Mouse (Mus musculus): ENCODE results near the gene Srek1. TPM values are rescaled to one million over a fixed set of nuclear protein-coding genes. Genes with fewer than 3 reads are reported as not detected.

Srek1 gene
- total RNA-seq, 2 experiments from 2014 or later = 61.4 to 76.9 TPM

DNA sequence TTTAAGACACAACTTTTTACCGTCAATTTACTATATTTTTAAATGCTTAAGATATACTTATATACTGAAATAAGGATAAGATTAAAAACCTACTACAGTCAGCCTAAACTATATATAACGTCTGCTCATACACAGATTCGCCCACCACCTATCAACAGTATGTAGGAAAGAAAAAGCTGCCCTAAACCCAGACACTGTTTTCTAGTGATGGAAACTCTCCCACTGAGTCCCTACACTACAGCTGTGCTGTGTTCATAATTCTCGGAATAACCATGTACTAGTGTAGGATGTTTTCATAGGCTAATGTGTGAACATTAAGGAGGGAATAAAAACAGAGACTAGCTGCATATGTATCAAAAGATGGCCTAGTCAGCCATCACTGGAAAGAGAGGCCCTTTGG lies 29.2 kb downstream of the Srek1 start:
- intact Hi-C loops (cut with DNase I) = no loop called here
- DNase-seq (ENCODE audit: low spot score in 2 of 2) = peak in 1 of 2 experiments; percentile 65

DNA sequence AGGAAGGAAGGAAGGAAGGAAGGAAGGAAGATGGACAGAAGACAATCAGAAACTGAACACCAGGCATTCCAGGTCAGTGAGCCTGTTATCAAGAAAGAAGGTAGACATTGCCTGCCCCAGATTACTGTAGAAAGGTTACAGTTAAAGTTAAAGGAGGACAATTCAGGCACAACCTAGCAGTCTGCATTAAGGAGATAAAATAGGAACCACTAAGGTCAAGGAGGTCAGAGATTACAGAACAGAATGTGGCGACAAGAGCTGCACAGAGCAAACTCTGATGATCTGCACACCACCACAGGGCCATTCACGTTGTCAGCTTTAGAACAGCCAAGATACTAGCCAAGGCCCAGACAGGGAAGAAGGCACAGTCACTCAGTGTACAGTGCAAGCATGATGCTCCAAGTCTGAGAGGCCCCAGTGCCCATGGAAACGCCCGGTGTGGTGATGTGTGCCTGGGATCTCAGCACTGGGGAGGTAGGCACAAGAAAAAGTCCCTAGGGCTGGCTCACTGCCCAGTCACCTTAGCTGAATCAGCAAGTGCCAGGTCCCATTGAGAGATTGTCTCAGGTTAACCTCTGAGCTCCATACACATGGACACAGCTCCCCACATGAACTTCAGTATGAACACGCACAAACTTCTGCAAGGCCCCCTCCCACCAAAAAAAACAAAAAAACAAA lies 38.9 kb downstream of the Srek1 start:
- no peak for DNase-seq (ENCODE audit: low spot score in 2 of 2)
- intact Hi-C loops (cut with DNase I) = no loop called here

DNA sequence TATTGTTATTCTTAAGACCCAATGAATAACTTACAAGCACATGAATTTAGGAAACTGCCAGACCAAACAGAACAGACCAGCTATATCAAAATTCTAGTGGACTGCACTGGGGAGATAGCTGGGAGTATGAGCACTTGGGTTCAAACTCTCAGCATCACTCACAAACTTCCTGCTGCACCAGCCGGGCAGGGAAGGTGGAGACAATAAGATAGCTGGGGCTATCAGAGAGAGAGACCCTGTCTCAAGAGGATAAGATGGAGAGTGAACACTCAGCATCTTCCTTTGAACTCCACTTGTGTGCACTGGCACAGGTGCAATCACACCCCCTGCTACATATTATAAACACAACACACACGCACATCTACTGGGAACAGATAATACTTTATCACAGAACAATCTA lies 47.5 kb downstream of the Srek1 start:
- intact Hi-C loops (cut with DNase I) = no loop called here
- no peak for DNase-seq (ENCODE audit: low spot score in 2 of 2)

DNA sequence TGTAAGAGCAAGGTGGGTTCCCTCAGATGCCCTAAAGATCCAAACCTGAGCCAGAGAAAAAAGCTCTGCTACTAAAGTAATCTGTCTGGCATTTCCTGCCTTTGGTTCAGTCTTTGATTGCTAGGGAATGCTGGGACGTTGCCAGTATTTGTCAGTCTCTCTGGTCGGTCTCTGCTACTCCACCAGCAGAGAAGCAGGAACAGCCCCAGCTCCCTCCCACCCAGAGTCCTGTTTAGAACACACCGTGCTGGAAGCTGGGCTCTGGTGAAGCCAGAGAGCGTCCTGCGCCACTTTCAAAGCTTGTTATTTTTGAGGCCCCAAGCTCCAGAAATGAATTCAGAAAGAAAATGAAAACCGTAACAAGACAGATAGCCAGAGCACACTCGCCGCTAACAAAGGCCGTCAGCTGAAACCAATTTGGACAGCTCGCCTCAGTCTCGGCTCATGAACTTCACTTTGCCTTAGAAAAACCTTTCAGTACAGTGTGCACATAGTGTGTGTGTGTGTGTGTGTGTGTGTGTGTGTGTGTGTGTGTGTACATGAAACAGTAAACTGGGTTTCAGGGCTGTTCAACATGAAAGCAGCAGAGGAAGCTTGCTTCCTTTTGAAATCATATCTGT lies 62.9 kb downstream of the Srek1 start:
- DNase-seq (ENCODE audit: low spot score in 2 of 2) = peak; percentile 33 to 59
- intact Hi-C loops (cut with DNase I) = loop anchor here (2.0 kb wide), 1 partner anchor 13 kb away; no protein-coding TSS in a partner anchor

DNA sequence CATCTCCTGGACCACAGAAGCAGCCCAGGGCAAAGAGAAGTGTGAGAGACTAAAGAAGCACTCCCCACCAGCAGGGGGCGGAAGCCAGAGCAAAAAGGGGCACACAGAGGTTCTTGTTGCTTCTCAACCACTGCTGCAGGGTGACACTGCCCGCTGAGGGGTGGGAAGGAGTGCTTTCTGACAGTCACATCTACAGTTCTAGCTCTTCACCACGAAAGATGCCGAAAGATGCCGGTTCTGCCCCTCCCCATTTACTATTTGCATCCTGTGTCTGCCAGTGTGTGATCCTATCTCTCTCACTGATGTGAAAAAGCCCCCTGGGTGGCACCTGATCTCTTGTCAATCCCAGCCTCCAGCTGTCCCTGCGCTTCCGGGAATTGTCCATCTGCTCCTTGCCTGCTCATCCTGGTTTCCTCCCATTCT lies 64.0 kb downstream of the Srek1 start:
- intact Hi-C loops (cut with DNase I) = loop anchor here (2.0 kb wide), 1 partner anchor 14 kb away; no protein-coding TSS in a partner anchor
- DNase-seq (ENCODE audit: low spot score in 2 of 2) = no peak

DNA sequence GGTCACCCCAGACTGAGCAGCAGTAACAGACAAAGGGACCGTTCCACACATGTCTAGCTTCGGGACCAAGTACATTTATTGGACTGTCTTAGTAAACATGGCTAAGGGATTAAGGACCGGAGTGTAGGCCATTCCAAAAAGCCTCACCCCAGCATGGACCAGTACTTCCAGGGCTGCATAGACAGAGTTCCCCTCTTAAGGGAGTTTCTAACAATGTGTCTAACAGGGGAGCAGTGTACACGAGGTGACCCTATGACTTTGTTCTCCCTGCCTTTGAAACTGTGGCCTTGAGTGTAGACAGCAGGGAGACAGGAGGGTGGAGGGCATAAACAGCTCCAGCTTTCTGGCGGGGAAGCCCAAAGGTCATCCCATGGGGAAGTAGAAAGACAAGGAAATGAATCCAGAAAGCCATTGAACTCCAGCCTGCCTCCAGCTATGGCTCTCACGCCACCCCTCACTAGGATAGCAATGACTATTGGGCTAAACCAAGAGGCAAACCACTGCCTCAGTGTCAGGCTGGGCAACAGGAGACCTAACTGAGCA lies 68.9 kb downstream of the Srek1 start:
- intact Hi-C loops (cut with DNase I) = no loop called here
- no peak for DNase-seq (ENCODE audit: low spot score in 2 of 2)

DNA sequence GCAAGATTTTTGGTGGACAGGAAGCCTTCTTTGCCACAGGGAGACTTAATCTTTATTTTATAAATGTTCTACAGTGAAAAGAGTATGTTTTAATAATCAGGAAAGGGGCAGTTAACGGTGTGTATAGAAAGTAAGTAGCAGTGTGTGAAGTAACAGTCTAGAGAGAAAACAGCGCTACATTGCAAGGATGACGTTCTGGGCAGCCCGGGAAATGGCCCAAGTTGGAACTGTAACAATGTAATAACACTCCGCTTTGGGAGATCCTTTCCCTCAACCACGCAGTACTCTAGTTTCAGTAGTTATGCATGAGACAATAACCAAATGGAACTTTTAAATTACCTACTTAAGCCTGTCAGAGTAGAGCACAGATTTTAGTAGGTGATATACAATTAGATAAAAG lies 70.6 kb downstream of the Srek1 start:
- peak in 1 of 2 experiments; percentile 31 for DNase-seq (ENCODE audit: low spot score in 2 of 2)
- intact Hi-C loops (cut with DNase I) = loop anchor here (2.0 kb wide), 1 partner anchor 77 kb away; no protein-coding TSS in a partner anchor

DNA sequence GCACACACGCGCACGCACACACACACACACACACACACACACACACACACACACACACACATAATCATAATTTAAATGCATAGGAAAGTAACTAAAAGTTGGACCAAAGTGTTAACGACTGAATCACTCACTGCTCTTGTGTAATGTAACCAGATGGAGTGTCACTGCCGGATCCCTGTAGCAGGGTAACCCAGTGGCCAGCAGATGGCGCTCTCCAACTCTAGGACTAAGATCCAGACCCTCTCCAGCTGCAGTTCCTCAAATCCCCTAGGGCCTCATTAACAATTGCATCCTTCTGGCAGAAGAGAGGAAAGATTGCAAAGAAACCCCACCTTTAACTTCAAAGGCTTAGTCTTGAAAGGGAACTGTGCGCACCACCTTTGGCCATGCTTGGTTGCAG lies 71.0 kb downstream of the Srek1 start:
- intact Hi-C loops (cut with DNase I) = loop anchor here (2.0 kb wide), 1 partner anchor 77 kb away; no protein-coding TSS in a partner anchor

DNA sequence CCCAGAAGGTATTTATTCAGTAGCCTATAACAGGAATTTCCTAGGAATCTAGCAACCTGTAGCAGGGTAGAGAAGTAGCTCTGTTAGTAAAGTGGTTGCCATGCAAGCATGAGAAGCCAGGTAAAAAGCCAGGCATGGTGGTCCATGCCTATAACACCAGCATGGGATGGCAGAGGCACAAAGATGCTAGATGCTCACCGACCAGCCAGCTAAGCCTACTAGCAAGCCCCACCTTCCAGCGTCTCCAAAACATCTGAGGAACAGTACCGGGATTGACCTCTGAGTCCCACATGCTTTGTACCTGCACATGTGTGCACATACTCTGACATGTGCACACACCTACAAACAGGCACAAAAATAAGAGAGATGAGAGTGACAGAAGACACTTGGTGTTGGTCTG lies 72.1 kb downstream of the Srek1 start:
- no peak for DNase-seq (ENCODE audit: low spot score in 2 of 2)
- intact Hi-C loops (cut with DNase I) = loop anchor here (2.0 kb wide), 1 partner anchor 79 kb away; no protein-coding TSS in a partner anchor

More for the DNA sequence above, 71.0 kb downstream of the Srek1 start:
- peak; percentile 67 to 68 for DNase-seq (ENCODE audit: low spot score in 2 of 2)

DNA sequence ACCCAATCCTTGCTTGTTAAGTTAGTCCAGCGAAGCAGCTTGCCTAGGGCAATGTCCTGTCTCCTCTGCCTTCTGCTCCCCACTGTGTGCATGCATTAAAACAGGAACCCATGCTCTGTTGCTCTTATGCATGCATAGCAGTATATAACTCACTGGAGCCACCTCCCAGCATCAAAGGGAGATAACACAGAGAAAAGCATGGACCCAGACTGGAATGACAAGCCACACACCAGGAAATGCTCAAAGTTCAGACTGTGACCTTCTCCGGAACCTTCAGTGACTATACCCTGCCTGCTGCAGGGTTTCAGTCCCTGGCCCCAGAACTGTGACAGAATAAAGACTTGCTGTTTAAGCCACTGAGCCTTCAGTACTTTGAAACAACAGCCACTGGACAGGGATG lies 73.7 kb downstream of the Srek1 start:
- intact Hi-C loops (cut with DNase I) = no loop called here
- no peak for DNase-seq (ENCODE audit: low spot score in 2 of 2)

DNA sequence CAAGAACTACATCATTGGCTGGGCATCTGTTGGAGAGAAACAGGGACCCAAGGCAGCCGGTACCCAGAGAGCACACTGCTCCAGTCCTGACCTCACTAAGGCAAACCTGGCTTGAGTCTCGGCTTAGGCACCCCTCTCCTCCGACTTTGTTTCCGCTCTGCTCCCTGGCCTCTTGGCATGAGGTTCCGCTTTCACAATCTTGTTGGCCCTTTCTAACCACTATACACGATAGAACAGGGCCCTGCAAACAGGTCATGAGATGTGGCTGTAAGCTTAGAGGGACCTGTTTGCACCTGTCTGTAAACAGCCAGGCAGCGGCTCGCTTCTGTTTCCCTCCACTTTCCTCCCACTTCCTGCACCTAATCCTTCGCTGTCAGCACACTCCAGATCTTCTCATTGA lies 76.4 kb downstream of the Srek1 start:
- intact Hi-C loops (cut with DNase I) = loop anchor here (5.0 to 10.0 kb wide), 2 partner anchors 526 to 1013 kb away; no protein-coding TSS in a partner anchor
- DNase-seq (ENCODE audit: low spot score in 2 of 2) = no peak

DNA sequence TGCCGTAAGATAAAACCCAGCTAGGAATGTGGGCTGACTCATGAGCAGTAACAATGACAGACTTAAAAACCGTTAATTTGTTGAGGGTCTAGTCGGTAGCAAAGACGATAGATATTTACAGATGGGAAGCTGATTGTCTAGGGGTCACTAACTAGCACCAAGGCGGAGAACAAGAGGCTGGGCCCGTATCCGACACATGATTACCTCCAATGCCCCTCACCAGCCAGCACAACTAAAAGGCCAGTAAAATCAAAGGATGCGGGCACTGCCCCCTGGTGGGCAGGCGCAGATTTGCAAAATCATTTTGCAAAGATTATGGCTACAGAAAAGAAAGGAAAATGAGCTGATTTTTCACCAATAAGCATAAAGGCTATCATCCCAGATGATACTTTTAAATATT lies 78.2 kb downstream of the Srek1 start:
- DNase-seq (ENCODE audit: low spot score in 2 of 2) = peak; percentile 35 to 56
- intact Hi-C loops (cut with DNase I) = loop anchor here (5.0 to 10.0 kb wide), 2 partner anchors 524 to 1011 kb away; no protein-coding TSS in a partner anchor

DNA sequence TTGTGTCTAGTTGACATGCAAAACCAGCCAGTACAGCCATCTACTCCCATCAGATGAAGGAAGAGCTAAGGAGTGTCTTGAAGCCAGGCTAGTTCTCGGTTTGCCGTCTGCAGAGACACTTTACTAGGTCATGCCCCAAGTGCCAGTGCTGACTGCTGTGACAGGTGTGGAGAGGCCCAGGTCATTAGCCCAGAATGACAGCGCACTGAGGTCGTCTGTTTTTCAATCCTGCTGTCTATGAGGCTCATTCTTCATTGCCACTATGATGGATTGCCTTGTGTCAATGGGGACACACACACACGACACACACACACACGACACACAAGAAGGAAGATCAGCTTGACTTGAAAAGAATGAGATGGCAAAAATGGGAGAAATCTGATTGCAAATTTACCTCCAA lies 79.0 kb downstream of the Srek1 start:
- DNase-seq (ENCODE audit: low spot score in 2 of 2) = no peak
- intact Hi-C loops (cut with DNase I) = loop anchor here (5.0 to 10.0 kb wide), 2 partner anchors 523 to 1011 kb away; no protein-coding TSS in a partner anchor

Other genes starting within 250 kb of the Srek1 start
- gene Erbin, start 145.9 kb upstream of the Srek1 start, total RNA-seq (2021) = 10 to 100 TPM; 32.5 to 39.5 TPM